Mouse (Mus musculus) hindbrain, embryonic 15.5 days (tissue): Measurements from ENCODE around the gene Nus1. TPM values are rescaled to one million over a fixed set of nuclear protein-coding genes. Genes with fewer than 3 reads are reported as not detected.

ENCODE experiments used
- polyA plus RNA-seq: library from polyadenylated mRNA; unstranded; fragments of >200 nt; fragmentation: Nextera tagmentation; extraction: Ambion mirVana; gene quantifications from 2 replicates; pipeline ENCODE4 v1.2.1, GENCODE M21; 2015

The Nus1 gene
- polyA plus RNA-seq, 1 experiment from 2014 or later, result 21.8 TPM

Other genes starting within 250 kb of the Nus1 start
- gene Ros1, start 222.3 kb upstream of the Nus1 start, polyA plus RNA-seq, result not detected in 2 replicates
- 20.0 and 22.2 TPM in 2 replicates for gene Dcbld1, start 183.9 kb upstream of the Nus1 start, polyA plus RNA-seq
- not detected in 2 replicates for gene Gm26741, start 58.8 kb upstream of the Nus1 start, polyA plus RNA-seq
- gene Gopc, start 35.4 kb upstream of the Nus1 start, polyA plus RNA-seq, result 26.6 and 27.8 TPM in 2 replicates
- gene Nepn, start 28.6 kb upstream of the Nus1 start, polyA plus RNA-seq, result not detected in 2 replicates